Mouse (Mus musculus) embryonic facial prominence, embryonic 12.5 days (tissue): ENCODE measurements around the gene Sh3bgr. TPM values are rescaled to one million over a fixed set of nuclear protein-coding genes. Genes with fewer than 3 reads are reported as not detected.

ENCODE experiments used
- ATAC-seq: fragments of 200-750 bp; cut with Nextera tagmentation; 2 replicates; pipeline ENCODE4 v1.8.0; 2017; ENCODE audit not compliant: insufficient number of reproducible peaks, insufficient read depth, low FRiP score, low TSS enrichment
- H3K27ac ChIP-seq: fragments of 300-500 bp; sonication (generic); 2 replicates; pipeline ENCODE4 v1.5.1; 2016; ENCODE audit warnings: mild to moderate bottlenecking
- H3K27me3 ChIP-seq: fragments of 300-500 bp; sonication (generic); 2 replicates; pipeline ENCODE4 v1.6.1; 2016; ENCODE audit warnings: mild to moderate bottlenecking, moderate library complexity
- H3K36me3 ChIP-seq: fragments of 300-500 bp; sonication (generic); 2 replicates; pipeline ENCODE4 v1.6.1; 2016; ENCODE audit warnings: mild to moderate bottlenecking
- H3K4me1 ChIP-seq: fragments of 300-500 bp; sonication (generic); 2 replicates; pipeline ENCODE4 v1.6.1; 2016
- H3K4me2 ChIP-seq: fragments of 300-500 bp; sonication (generic); replicated peaks from 2 replicates; pipeline ENCODE4 v1.6.1; 2016; ENCODE audit warnings: mild to moderate bottlenecking, moderate library complexity
- H3K4me3 ChIP-seq: fragments of 300-500 bp; sonication (generic); 2 replicates; pipeline ENCODE4 v1.5.1; 2016; ENCODE audit warnings: mild to moderate bottlenecking
- H3K9ac ChIP-seq: fragments of 300-500 bp; sonication (generic); 2 replicates; pipeline ENCODE4 v1.6.1; 2016; ENCODE audit warnings: mild to moderate bottlenecking, moderate library complexity
- H3K9me3 ChIP-seq: fragments of 300-500 bp; sonication (generic); 2 replicates; pipeline ENCODE4 v1.6.1; 2016; ENCODE audit warnings: mild to moderate bottlenecking, moderate library complexity
- WGBS: fragments of 180-500 bp; shearing (Covaris S2); methylation state at CpG from one replicate; pipeline ENCODE4 v1.1.7; 2016; 5-methylcytosine and 5-hydroxymethylcytosine counted together
- polyA plus RNA-seq: library from polyadenylated mRNA; unstranded; fragments of >200 nt; fragmentation: Nextera tagmentation; extraction: Ambion mirVana; gene quantifications from 2 replicates; pipeline ENCODE4 v1.2.1, GENCODE M21; 2016

Gene Sh3bgr
- polyA plus RNA-seq, 1 experiment from 2014 or later, result 2.7 TPM

DNA sequence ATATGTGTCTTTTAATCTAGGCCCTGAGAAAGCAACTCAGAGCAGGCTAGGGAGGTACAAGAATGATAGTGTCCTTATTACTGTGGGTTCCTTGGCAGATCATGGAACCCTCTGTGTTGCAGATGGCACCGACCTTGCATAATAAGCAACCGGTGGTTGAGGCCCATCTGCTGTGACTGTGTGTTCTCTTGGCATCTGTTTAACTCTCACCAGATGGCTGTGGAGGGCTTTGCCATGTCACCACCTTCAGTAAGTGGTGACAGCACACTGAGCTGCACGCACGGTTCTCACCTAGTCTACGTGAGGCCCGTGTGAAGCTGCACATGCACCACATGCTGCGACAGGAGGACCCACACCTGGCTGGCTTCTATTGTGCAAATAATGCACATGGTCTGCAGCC, 49.4 kb downstream of the Sh3bgr start:
- H3K36me3 ChIP-seq, result no peaks in the 10 kb centered on the region
- H3K27ac ChIP-seq, result no peak overlapping the region
- ATAC-seq, result no peak
- H3K4me3 ChIP-seq, result no peak overlapping the region
- H3K9ac ChIP-seq, result no peak overlapping the region
- 0 out of 2 replicates have a peak, but pooled peaks cover 4% of the 10 kb centered on the region for H3K9me3 ChIP-seq
- WGBS, result 75% methylated on average over 7 of the region's 7 CpGs
- no peaks in the 10 kb centered on the region for H3K4me1 ChIP-seq
- no peak overlapping the region for H3K4me2 ChIP-seq
- no peaks in the 10 kb centered on the region for H3K27me3 ChIP-seq

DNA sequence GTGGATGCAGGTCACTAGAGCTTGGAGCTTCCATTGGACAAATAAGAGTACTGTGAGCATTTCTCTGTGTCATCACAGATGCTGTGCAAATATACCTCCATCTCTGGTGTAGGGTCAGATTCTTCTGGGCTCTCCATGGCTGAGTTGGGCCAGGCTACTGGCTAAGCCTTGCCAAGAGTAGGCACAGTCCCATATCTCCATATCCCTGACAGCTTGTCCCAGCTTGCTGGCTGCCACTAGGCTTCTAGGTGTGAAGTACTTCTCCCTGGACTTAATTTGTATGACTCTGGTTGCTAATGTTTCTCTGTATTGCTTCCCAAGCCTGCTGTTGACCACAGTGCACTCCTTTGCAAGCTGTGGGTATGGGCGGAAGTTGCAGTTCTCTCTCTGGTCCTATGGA, 51.9 kb downstream of the Sh3bgr start:
- no peaks in the 10 kb centered on the region for H3K4me1 ChIP-seq
- 79% methylated on average over 1 of the region's 1 CpGs for whole genome bisulfite sequencing
- no peak overlapping the region for H3K4me2 ChIP-seq
- H3K9ac ChIP-seq, result no peak overlapping the region
- H3K27ac ChIP-seq, result no peak overlapping the region
- no peak overlapping the region for H3K4me3 ChIP-seq
- no peaks in the 10 kb centered on the region for H3K27me3 ChIP-seq
- H3K36me3 ChIP-seq, result no peaks in the 10 kb centered on the region
- H3K9me3 ChIP-seq, result 0 out of 2 replicates have a peak, but pooled peaks cover 4% of the 10 kb centered on the region
- ATAC-seq, result no peak

DNA sequence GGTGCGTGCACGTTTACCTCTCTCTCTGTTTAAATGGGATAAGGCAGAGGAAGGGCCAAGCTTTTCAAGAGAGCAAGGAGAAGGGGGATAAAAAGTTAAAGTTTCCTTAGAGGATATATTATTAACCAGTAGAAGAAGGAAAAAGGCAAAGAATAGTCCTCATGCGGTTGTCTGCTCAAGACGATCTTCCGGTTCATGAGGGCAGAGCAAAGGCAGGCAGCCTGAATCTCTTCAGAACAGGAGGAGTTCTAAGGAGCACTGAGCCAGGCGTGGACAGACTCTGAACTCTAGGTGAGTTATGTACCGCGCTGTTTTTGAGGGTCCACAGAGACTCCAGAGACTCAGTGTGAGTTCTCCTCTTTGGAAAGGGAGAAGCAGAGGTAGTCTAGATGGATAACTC, 58.2 kb downstream of the Sh3bgr start:
- H3K4me1 ChIP-seq, result no peaks in the 10 kb centered on the region
- H3K4me2 ChIP-seq, result no peak overlapping the region
- ATAC-seq, result no peak
- H3K4me3 ChIP-seq, result no peak overlapping the region
- H3K27ac ChIP-seq, result no peak overlapping the region
- WGBS, result 90% methylated on average over 8 of the region's 8 CpGs
- no peak overlapping the region for H3K9ac ChIP-seq
- H3K9me3 ChIP-seq, result no peaks in the 10 kb centered on the region
- no peaks in the 10 kb centered on the region for H3K27me3 ChIP-seq
- H3K36me3 ChIP-seq, result no peaks in the 10 kb centered on the region

DNA sequence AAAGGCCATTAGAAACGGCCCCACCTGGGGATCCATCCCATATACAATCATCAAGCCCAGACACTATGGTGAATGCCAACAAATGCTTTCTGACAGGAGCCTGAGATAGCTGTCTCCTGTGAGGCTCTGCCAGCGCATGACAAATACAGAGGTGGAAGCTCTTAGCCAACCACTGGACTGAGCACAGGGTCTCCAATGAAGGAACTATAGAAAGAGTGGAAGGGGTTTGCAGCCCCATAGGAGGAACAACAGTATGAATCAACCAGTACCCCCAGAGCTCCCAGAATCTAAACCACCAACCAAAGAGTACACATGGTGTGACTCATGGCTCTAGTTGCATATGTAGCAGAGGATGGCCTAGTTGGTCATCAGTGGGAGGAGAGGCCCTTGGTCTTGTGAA, 71.5 kb downstream of the Sh3bgr start:
- Histone ChIP-seq H3K9ac (no peak overlapping the region), H3K4me1 (no peaks in the 10 kb centered on the region), H3K4me3 (no peak overlapping the region), H3K27me3 (no peaks in the 10 kb centered on the region), H3K27ac (no peak overlapping the region), H3K9me3 (no peaks in the 10 kb centered on the region), H3K4me2 (no peak overlapping the region), H3K36me3 (no peaks in the 10 kb centered on the region)
- 82% methylated on average over 2 of the region's 2 CpGs for WGBS
- no peak for ATAC-seq

DNA sequence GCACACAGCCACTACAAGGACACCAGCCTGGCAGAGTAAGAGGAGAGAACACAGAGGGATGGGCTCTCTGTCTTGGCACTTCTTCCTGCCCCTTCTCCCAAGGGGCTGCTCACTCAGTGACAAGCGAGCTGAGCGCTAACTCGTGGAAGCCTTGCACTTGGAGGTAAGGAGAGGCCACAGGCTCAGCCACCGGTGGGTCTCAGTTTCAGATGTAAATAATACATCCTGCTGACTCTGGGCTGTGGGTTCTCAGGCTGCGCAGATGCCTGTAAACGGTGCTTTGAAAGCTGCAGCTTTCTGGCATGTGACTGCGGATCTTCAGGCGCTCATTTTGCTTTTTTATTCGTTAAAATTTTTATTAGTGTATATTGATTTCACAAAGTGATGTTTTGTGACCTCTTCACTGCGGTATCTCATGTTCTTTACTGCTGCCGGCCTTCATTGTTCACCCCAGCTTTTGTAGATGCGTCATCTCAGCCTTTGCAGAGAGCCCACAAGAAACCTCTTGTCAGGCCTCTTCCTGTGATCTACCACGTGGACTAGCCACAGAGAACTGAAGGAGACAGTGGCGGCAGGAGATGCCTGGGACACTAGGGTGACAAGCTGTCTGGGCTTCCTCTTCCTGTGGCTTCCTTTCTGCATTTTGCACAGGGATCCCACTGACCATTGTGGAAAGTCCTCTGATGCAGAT, 72.8 kb downstream of the Sh3bgr start:
- 54% methylated on average over 14 of the region's 14 CpGs for WGBS
- Histone ChIP-seq H3K4me2 (no peak overlapping the region), H3K4me3 (no peak overlapping the region), H3K27ac (no peak overlapping the region), H3K9ac (no peak overlapping the region), H3K36me3 (no peaks in the 10 kb centered on the region), H3K9me3 (no peaks in the 10 kb centered on the region), H3K27me3 (0 out of 2 replicates have a peak, but pooled peaks cover under 1% of the 10 kb centered on the region), H3K4me1 (no peaks in the 10 kb centered on the region)
- ATAC-seq, result no peak

DNA sequence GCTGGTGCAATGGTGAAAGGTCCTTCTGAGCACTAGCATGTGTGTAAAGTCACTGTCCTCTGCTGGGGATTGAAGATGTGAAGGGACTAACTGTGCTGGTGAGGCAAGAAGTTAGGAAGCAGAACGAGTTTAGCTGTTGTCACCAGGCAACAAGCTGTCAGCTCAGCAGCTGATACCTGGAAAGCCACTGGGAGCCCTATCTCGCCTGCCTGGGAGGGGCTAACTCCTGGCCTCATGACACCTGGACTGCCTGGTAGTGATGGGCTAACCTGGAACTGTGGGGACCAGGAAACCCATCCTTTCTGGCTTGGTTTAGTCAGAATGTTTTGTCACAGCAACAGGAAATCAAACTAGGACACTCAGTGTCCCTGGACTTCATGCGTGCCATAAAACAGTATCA, 76.3 kb downstream of the Sh3bgr start:
- no peak for ATAC-seq
- WGBS, result 73% methylated on average over 3 of the region's 3 CpGs
- Histone ChIP-seq H3K27ac (no peak overlapping the region), H3K4me1 (peaks cover 13% of the 10 kb centered on the region), H3K36me3 (no peaks in the 10 kb centered on the region), H3K9me3 (no peaks in the 10 kb centered on the region), H3K4me2 (no peak overlapping the region), H3K9ac (no peak overlapping the region), H3K27me3 (peaks cover 34% of the 10 kb centered on the region), H3K4me3 (no peak overlapping the region)

Other genes starting within 250 kb of the Sh3bgr start
- gene Psmg1, start 209.5 kb upstream of the Sh3bgr start, polyA plus RNA-seq, result 95.1 and 99.4 TPM in 2 replicates
- 139 and 141 TPM in 2 replicates for gene Brwd1, start 117.9 kb upstream of the Sh3bgr start, polyA plus RNA-seq
- gene Hmgn1, start 72.7 kb upstream of the Sh3bgr start, polyA plus RNA-seq, result 819 and 885 TPM in 2 replicates
- 69.8 and 73.7 TPM in 2 replicates for gene Wrb, start 55.0 kb upstream of the Sh3bgr start, polyA plus RNA-seq
- 1.9 and 2.3 TPM in 2 replicates for gene Lca5l, start 8.2 kb upstream of the Sh3bgr start, polyA plus RNA-seq
- 0.69 and 0.88 TPM in 2 replicates for gene B3galt5, start 35.4 kb downstream of the Sh3bgr start, polyA plus RNA-seq
- 0.10 and 0.14 TPM in 2 replicates for gene Itgb2l, start 243.2 kb downstream of the Sh3bgr start, polyA plus RNA-seq